Mouse (Mus musculus) heart, embryonic 12.5 days (tissue): Measurements from ENCODE around the gene Ndufv1. TPM values are rescaled to one million over a fixed set of nuclear protein-coding genes. Genes with fewer than 3 reads are reported as not detected.
A peak's percentile ranks its signal among the peaks of the same experiment; 100 is the strongest.

Experiments
- ATAC-seq: fragments of 200-750 bp; cut with Nextera tagmentation; 2 replicates; pipeline ENCODE4 v1.8.0; 2017; ENCODE audit warnings: moderate TSS enrichment, moderate library complexity; ENCODE audit not compliant: insufficient number of reproducible peaks, low FRiP score
- H3K27ac ChIP-seq: fragments of 300-500 bp; sonication (generic); 2 replicates; pipeline ENCODE4 v1.5.1; 2016; ENCODE audit warnings: mild to moderate bottlenecking, moderate library complexity; ENCODE audit not compliant: poor library complexity, severe bottlenecking
- H3K27me3 ChIP-seq: fragments of 300-500 bp; sonication (generic); replicated peaks from 2 replicates; pipeline ENCODE4 v1.6.1; 2016; ENCODE audit warnings: mild to moderate bottlenecking, moderate library complexity
- H3K36me3 ChIP-seq: fragments of 300-500 bp; sonication (generic); 2 replicates; pipeline ENCODE4 v1.6.1; 2016; ENCODE audit warnings: mild to moderate bottlenecking, moderate library complexity
- H3K4me1 ChIP-seq: fragments of 300-500 bp; sonication (generic); replicated peaks from 2 replicates; pipeline ENCODE4 v1.6.1; 2016; ENCODE audit warnings: mild to moderate bottlenecking
- H3K4me2 ChIP-seq: fragments of 300-500 bp; sonication (generic); 2 replicates; pipeline ENCODE4 v1.6.1; 2016; ENCODE audit warnings: mild to moderate bottlenecking, moderate library complexity
- H3K4me3 ChIP-seq: fragments of 300-500 bp; sonication (generic); 2 replicates; pipeline ENCODE4 v1.5.1; 2016; ENCODE audit warnings: mild to moderate bottlenecking
- H3K9ac ChIP-seq: fragments of 300-500 bp; sonication (generic); 2 replicates; pipeline ENCODE4 v1.6.1; 2016; ENCODE audit warnings: mild to moderate bottlenecking, moderate library complexity
- H3K9me3 ChIP-seq: fragments of 300-500 bp; sonication (generic); replicated peaks from 2 replicates; pipeline ENCODE4 v1.6.1; 2016; ENCODE audit warnings: mild to moderate bottlenecking, moderate library complexity
- WGBS: fragments of 180-500 bp; shearing (Covaris S2); methylation state at CpG from one replicate; pipeline ENCODE4 v1.1.7; 2016; 5-methylcytosine and 5-hydroxymethylcytosine counted together
- polyA plus RNA-seq: library from polyadenylated mRNA; unstranded; fragments of >200 nt; fragmentation: Nextera tagmentation; extraction: Ambion mirVana; gene quantifications from 2 replicates; pipeline ENCODE4 v1.2.1, GENCODE M21; 2016

The Ndufv1 gene
- polyA plus RNA-seq, 1 experiment from 2014 or later, result 402 TPM

DNA sequence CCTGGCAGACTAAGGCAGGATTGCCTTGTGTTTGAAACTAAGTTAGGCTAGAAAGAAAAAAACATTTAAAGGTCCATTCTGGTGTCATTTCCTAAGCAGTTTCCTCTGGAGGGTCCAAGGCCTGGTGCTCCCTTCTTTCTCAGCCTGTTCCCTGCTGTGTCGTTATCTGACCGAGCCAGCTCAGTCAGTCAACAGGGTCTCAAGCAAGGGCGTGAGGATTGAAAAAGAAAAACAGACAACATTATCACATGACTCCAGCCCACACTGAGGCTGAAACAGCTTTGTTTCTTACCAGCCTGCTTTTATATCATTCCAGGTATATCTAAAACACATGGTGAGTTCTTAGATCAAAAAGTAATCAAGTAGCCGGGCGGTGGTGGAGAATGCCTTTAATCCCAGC lies 3.0 kb upstream of the Ndufv1 start:
- 45% methylated on average over 5 of the region's 5 CpGs for WGBS
- H3K27ac ChIP-seq, result 0 out of 2 replicates have a peak overlapping the region, but pooled peaks have one; percentile 10
- ATAC-seq, result no peak

GRCm38 (mm10) chr19:4014802-4015201 lies 2.2 kb upstream of the Ndufv1 start:
- peaks cover 28% of the 10 kb centered on the region for H3K4me1 ChIP-seq
- H3K9me3 ChIP-seq, result no peaks in the 10 kb centered on the region
- no peak overlapping the region for H3K4me2 ChIP-seq
- H3K27ac ChIP-seq, result no peak overlapping the region
- H3K36me3 ChIP-seq, result peaks cover 11% of the 10 kb centered on the region
- no peak overlapping the region for H3K4me3 ChIP-seq
- no peaks in the 10 kb centered on the region for H3K27me3 ChIP-seq
- no peak overlapping the region for H3K9ac ChIP-seq
- no peak for ATAC-seq

More for the DNA sequence above, 3.0 kb upstream of the Ndufv1 start:
- H3K36me3 ChIP-seq, result peaks cover 4% of the 10 kb centered on the region
- H3K4me1 ChIP-seq, result peaks cover 28% of the 10 kb centered on the region
- H3K27me3 ChIP-seq, result no peaks in the 10 kb centered on the region
- H3K9ac ChIP-seq, result no peak overlapping the region; the same call in 1 of the 2 replicates
- no peak overlapping the region for H3K4me2 ChIP-seq
- no peaks in the 10 kb centered on the region for H3K9me3 ChIP-seq
- no peak overlapping the region for H3K4me3 ChIP-seq

DNA sequence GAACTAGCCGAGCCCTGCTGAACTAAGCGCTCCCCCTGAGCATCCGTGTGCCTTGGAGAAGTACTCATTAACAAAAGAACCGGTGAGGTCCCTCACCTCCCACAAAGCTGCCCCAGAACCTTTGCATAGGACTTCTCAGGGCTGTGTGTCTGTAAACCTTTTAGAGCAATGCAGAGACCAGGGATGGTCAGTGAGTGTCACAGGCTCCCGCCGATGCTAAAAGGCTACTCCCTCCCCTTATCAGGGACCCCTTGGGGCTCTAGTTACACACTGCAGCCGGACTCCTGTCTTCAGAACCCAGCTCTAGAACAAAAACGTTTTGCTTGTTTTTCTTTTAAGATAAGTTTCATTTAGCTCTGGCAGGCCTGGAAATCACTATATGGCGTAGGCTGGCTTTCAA lies 460 bp upstream of the Ndufv1 start:
- Histone ChIP-seq H3K27me3 (no peaks in the 10 kb centered on the region), H3K9ac (peak overlapping the region; percentile 38), H3K9me3 (no peaks in the 10 kb centered on the region), H3K4me1 (peaks cover 28% of the 10 kb centered on the region), H3K27ac (peak overlapping the region; percentile 53), H3K4me3 (peak overlapping the region; percentile 85), H3K4me2 (peak overlapping the region; percentile 55), H3K36me3 (peaks cover 28% of the 10 kb centered on the region)
- peak; percentile 66 for ATAC-seq
- 8% methylated on average over 9 of the region's 9 CpGs for WGBS

DNA sequence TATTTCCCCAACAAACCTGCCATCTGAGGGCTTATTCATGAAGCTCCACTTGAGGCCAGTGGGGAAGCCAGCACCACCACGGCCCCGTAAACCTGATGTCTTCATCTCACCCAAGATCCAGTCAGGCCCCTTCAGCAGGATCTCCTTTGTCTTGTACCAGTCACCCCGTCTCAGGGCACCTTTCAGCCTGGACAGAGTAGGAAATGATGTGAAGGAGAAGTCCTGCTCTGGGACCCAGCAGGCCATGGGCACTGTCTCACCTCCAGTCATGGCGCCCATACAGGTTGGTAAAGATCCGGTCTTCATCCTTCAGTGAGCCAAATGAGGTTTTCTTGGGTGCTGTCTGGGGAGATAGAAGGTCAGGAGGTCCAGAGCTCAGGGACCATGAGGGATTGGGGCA lies 1.5 kb downstream of the Ndufv1 start:
- WGBS, result 94% methylated on average over 5 of the region's 5 CpGs
- Histone ChIP-seq H3K4me2 (peak overlapping the region; percentile 69; the same call in 1 of the 2 replicates), H3K9ac (no peak overlapping the region), H3K36me3 (peaks cover 48% of the 10 kb centered on the region), H3K4me3 (no peak overlapping the region), H3K9me3 (no peaks in the 10 kb centered on the region), H3K27ac (no peak overlapping the region), H3K27me3 (no peaks in the 10 kb centered on the region), H3K4me1 (peaks cover 29% of the 10 kb centered on the region)
- no peak for ATAC-seq

DNA sequence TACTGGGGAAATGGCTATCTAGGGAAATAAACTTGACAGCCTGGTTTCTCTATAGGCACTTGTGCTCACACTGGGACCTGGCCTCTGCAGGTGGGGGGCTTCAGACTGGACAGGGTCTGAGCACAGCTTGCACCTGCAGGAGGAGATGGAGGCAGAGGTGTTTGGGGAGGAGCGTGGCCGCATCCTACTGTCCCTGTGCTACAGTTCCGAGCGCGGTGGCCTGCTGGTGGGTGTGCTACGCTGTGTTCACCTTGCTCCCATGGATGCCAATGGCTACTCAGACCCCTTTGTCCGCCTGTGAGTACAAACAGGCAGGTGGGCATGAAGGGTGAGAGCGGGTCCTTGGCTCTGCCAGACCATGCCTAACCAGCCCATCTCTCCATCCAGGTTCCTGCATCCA lies 6.6 kb downstream of the Ndufv1 start:
- peaks cover 61% of the 10 kb centered on the region for H3K36me3 ChIP-seq
- WGBS, result 88% methylated on average over 8 of the region's 8 CpGs
- H3K9ac ChIP-seq, result no peak overlapping the region
- no peak overlapping the region for H3K4me2 ChIP-seq
- no peak for ATAC-seq
- no peak overlapping the region for H3K27ac ChIP-seq
- no peaks in the 10 kb centered on the region for H3K9me3 ChIP-seq
- no peak overlapping the region for H3K4me3 ChIP-seq
- H3K4me1 ChIP-seq, result peaks cover 50% of the 10 kb centered on the region
- H3K27me3 ChIP-seq, result no peaks in the 10 kb centered on the region

DNA sequence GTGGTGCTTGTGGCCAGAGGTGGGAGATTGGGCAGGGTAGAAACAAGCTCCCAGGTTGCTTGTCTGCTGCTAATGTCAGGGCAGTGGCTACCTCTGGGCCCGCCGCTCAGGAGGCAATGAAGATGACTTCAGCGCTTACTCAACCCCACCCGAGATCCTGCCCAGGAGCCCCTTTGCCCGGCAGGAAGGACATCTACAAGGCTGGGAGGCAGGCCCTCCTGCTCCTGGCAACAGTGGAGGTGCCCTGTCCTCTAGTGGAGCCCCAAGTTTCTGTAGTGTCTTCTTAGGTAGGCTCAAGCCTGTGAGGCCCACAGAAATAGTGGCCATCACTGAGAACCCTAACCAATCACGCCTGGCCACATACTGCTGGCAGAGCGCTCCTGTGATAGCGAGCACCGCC lies 7.5 kb downstream of the Ndufv1 start:
- Histone ChIP-seq H3K4me3 (no peak overlapping the region), H3K27me3 (no peaks in the 10 kb centered on the region), H3K9me3 (no peaks in the 10 kb centered on the region), H3K36me3 (peaks cover 54% of the 10 kb centered on the region), H3K4me1 (peaks cover 51% of the 10 kb centered on the region), H3K27ac (peak overlapping the region; percentile 11), H3K4me2 (peak overlapping the region; percentile 6; the same call in 1 of the 2 replicates), H3K9ac (peak overlapping the region; percentile 21; the same call in 1 of the 2 replicates)
- no peak for ATAC-seq
- 83% methylated on average over 9 of the region's 9 CpGs for WGBS

- Histone ChIP-seq H3K9ac (peak overlapping the region; percentile 70; the same call in 1 of the 2 replicates), H3K27ac (peak overlapping the region; percentile 99), H3K4me1 (peaks cover 55% of the 10 kb centered on the region), H3K36me3 (peaks cover 47% of the 10 kb centered on the region), H3K4me3 (no peak overlapping the region), H3K27me3 (no peaks in the 10 kb centered on the region), H3K4me2 (peak overlapping the region; percentile 60), H3K9me3 (no peaks in the 10 kb centered on the region)
- WGBS, result 75% methylated on average over 15 of the region's 15 CpGs
- ATAC-seq, result no peak
Measured at GRCm38 (mm10) chr19:4004331-4004730, 8.3 kb downstream of the Ndufv1 start.

GRCm38 (mm10) chr19:4003641-4004040 lies 9.0 kb downstream of the Ndufv1 start:
- Histone ChIP-seq H3K27me3 (no peaks in the 10 kb centered on the region), H3K36me3 (peaks cover 40% of the 10 kb centered on the region), H3K9ac (peak overlapping the region; percentile 70), H3K4me3 (peak overlapping the region; percentile 27), H3K4me1 (peaks cover 59% of the 10 kb centered on the region), H3K9me3 (no peaks in the 10 kb centered on the region), H3K4me2 (peak overlapping the region; percentile 60), H3K27ac (peak overlapping the region; percentile 99)
- 68% methylated on average over 12 of the region's 12 CpGs for WGBS
- no peak for ATAC-seq

GRCm38 (mm10) chr19:4003112-4003511 lies 9.5 kb downstream of the Ndufv1 start, which contains the start of gene Doc2g:
Gene Doc2g, plus strand, starts transcription at chr19:4003313.
- peaks cover 35% of the 10 kb centered on the region for H3K36me3 ChIP-seq
- H3K9ac ChIP-seq, result peak within 1 kb of the TSS; percentile 70
- no peaks in the 10 kb centered on the region for H3K27me3 ChIP-seq
- peak within 1 kb of the TSS; percentile 27 for H3K4me3 ChIP-seq
- no peaks in the 10 kb centered on the region for H3K9me3 ChIP-seq
- peak within 1 kb of the TSS; percentile 60 for H3K4me2 ChIP-seq
- peak; percentile 26; the same call in 1 of the 2 replicates for ATAC-seq
- 39% methylated on average over 1 of the region's 1 CpGs for WGBS
- H3K4me1 ChIP-seq, result peaks cover 59% of the 10 kb centered on the region
- peak within 1 kb of the TSS; percentile 99 for H3K27ac ChIP-seq

DNA sequence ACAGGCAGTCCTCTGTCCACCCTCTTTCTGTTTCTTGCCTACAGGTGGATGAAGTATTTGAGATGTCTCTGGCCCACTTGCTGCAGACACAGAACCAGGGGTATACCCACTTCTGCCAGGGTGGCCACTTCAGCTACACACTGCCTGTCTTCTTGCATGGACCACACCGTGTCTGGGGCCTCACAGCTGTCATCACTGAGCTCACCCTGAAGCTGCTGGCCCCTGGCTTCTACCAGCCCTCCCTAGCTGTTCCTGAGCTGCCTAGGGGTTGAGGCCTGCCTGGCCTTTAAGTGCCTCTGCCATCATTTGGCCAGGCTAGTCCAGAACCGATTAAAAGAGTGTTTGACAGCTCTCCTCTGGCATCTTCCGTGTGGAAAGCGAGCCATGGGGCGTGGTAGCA lies 10.9 kb downstream of the Ndufv1 start:
- H3K4me1 ChIP-seq, result peaks cover 65% of the 10 kb centered on the region
- H3K27ac ChIP-seq, result peak overlapping the region; percentile 99

DNA sequence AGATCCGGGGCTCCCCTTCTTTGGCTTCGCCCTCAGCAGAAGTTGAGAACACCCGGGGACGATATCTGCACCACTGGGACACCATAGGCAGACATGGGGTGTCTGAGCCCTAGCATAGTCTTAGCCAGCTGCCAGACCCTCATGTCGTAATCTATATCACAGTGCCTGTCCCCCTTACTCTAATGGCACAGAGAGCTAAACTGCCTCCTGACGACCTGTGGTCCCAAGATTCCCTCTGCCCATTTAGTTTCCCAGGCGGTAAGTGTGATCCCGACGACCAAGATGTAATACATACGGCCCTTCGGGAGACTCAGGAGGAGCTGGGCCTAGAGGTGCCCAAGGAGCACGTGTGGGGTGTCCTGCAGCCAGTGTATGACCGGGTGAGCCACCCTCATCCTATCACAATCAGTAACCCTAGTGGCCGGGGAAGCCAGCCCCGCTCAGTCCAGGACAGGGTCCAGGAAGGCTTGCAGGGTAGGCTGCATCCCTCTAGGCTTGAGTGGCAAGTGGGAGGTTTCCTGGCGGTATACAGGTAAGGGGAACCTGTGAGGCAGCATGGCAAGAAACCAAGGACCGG lies 11.6 kb downstream of the Ndufv1 start:
- ATAC-seq, result no peak
- whole genome bisulfite sequencing, result 19% methylated on average over 17 of the region's 17 CpGs
- H3K36me3 ChIP-seq, result peaks cover 14% of the 10 kb centered on the region
- H3K4me3 ChIP-seq, result peak overlapping the region; percentile 77
- peak overlapping the region; percentile 94 for H3K9ac ChIP-seq
- peak overlapping the region; percentile 99 for H3K27ac ChIP-seq
- H3K4me1 ChIP-seq, result peaks cover 63% of the 10 kb centered on the region
- H3K4me2 ChIP-seq, result peak overlapping the region; percentile 87
- H3K27me3 ChIP-seq, result no peaks in the 10 kb centered on the region
- no peaks in the 10 kb centered on the region for H3K9me3 ChIP-seq

More for the DNA sequence above, 10.9 kb downstream of the Ndufv1 start:
- Histone ChIP-seq H3K4me3 (no peak overlapping the region), H3K9ac (peak overlapping the region; percentile 94; the same call in 1 of the 2 replicates), H3K27me3 (no peaks in the 10 kb centered on the region), H3K9me3 (no peaks in the 10 kb centered on the region), H3K36me3 (peaks cover 21% of the 10 kb centered on the region), H3K4me2 (peak overlapping the region; percentile 87; the same call in 1 of the 2 replicates)
- WGBS, result 67% methylated on average over 5 of the region's 5 CpGs
- ATAC-seq, result no peak
